Mouse (Mus musculus): ENCODE measurements around the gene Astn2.

DNA sequence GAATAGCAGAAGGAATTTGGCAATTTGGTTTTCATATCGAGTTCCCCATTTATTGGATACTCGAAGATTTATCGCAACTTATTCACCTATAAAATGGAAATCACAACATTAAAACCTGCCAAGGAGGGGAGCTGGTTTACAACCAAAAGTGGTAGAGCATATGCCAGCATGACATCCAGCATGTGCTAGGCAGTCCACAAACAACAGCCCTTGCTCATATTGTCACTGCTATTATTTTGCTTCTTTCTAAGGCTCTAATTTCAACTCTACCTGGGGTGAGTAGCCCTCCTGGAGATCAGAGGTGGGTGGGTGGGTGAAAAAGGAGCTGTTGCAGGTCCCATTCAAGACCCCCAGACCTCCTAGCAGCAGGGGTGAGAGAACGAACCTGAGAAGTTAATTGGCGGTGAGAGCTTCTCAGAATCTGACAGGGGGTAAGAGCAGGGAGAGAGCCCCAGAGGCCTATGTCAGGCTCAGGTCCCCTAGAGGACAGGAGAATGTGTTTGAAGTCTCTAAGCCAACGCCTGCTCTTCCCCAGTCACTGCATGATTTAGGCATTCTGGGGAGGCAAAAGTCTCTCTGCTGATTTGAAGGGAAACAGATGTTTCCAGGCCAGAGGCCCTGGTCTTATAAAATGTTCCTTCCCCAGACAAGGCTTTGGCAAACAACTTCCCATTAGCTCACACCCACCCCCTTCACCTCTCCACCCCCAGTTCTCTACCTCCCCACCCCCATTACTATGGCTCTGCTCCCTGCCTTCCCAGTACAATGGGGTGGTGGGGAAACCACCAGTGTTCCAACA lies 1001.4 kb downstream of the Astn2 start:
- no peak for TF ChIP-seq FLI1 (IDR thresholded peaks at IDR 0.05; ENCODE audit: low read length)
- no peak for TF ChIP-seq GATA1 (IDR thresholded peaks at IDR 0.05; ENCODE audit: borderline replicate concordance, low read length)
